Mouse (Mus musculus): ENCODE measurements around the gene Slco1a4.
"Not testable (repeated sequence)": the region's sequence is repeated elsewhere in the genome, so short reads cannot be mapped to it uniquely, and the experiment has no call there.

Gene Slco1a4

DNA sequence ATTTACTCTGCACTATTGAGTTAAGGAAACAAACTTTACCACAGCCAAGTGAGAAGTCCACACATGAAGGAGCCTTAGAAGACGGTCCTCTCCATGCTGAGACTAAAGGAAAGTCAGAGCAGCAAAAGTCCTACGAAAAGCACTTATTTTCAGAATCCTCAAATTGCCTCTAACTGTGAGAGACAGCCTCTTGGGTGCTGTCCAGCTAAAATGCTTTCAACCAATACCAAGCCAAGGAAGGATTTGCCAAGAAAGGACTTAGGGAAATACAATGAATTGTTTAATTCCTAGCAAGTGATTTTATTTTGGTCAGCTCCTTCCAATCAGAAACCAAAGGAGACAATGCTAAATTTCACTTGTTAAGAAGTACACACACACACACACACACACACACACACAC, at the start of gene Slco1a4:
Gene Slco1a4 (minus strand): TSS at position 115 of the 400 bp plus-strand sequence.
- no peak for DNase-seq (ENCODE audit: low spot score)

DNA sequence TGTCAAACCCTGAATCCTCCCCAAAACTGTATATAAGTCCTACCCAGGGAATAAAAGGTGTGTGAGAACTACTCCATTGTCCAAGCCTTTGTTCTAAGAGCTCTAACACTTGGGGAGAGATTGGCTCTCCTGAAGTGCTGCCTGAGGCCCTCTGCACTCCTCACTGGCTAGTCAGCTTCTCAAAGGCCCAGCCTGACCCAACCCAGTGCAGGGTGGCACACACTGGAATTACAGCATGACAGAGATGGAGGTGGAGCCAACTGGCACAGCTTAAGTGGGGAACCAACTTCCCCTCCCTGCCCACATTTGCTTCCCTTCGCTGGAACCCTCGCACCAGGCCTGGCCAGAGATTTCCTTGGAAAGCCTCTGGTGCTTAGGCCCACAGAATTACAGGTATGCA, 42.2 kb upstream of the Slco1a4 start:
- no peak for DNase-seq (ENCODE audit: low spot score)

DNA sequence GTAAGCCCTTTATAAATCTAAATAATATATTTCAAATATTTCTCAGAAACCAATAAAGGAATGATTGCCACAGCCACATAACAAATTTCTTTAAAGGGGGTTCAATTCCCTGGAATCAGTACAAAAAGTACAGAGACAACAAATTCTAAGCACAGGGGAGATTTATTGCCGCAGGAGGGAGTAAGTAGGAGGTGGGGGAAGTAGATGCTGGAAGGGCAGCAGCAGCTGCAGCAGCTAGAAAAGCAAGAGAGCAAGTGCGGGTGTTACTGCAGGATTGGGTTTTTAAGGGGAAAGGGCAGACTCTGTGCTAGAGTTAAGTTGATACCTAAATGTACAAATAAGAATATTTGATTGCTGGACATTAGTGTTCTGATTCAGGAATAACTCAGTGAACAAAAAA, 33.7 kb upstream of the Slco1a4 start:
- no peak for DNase-seq (ENCODE audit: low spot score)

DNA sequence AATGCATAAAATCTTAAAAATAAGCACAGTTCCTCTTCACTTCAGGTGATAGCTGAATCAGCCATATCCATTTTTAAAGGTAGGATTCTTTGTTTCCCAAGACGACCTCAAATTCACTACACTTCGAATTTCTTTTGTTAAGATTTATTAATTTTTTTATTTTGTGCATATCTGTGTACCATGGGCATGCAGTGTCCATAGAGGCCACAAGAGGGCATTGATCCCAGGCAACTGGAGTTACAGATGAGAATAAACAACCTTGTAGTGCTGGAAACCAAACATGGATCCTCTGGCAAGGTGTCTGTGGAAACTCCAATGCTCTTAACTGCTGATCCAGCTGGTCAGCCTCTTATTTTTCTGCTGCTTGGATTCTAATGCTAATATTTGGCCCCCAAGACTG, 32.2 kb upstream of the Slco1a4 start:
- DNase-seq (ENCODE audit: low spot score): no peak

DNA sequence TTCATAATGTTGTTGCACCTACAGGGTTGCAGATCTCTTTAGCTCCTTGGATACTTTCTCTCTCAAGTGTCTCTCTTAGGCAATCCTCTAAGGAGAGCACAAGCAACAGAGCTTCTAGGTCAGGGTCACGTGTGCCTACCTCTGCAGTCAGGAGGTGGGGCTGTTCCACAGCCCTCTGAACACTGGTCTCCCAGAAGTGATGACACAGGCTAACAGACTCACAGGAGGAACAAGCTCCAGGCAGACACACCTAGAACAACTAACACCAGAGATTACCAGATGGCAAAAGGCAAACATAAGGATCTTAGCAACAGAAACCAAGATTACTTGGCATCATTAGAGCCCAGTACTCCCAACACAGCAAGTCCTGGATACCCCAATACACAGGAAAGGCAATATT, 26.6 kb upstream of the Slco1a4 start:
- DNase-seq (ENCODE audit: low spot score): no peak

DNA sequence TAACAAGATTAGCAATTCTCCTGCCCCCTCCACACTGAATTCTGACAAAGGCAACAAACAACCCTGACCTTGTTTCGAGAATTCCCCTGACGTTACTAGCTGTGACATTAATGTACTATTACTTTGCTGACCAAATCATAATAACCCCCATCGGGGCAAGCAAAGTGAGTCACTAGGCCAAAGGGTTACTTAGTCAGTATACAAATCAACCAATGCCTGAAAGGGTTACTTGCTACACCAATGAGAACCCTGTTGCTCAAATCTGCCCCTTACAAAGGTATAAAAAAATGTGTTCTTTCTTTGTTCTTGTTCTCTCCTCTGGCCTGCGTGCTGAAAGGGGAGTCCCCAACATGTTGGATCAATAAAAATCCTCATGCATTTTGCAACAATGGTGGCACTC, 19.7 kb upstream of the Slco1a4 start:
- DNase-seq (ENCODE audit: low spot score): not testable (repeated sequence)

DNA sequence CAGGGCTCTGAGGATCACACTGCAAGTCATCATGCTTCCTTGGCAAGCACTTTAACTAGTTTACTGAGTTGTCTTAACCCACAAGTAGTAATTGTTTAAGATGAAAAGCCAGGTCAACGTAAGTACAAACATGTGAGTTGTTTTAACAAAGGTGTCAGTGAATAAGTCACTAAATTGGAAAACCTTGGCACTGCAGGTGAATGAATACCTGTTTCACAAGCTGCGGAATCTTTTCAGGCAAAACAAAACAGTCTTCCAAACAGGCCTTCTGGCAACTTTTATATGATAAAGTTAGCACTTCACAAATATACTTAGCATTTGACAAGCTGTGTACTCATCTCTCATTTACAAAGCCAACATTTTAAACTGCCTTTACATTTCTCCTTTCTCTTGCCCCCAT, 15.7 kb upstream of the Slco1a4 start:
- DNase-seq (ENCODE audit: low spot score): no peak

DNA sequence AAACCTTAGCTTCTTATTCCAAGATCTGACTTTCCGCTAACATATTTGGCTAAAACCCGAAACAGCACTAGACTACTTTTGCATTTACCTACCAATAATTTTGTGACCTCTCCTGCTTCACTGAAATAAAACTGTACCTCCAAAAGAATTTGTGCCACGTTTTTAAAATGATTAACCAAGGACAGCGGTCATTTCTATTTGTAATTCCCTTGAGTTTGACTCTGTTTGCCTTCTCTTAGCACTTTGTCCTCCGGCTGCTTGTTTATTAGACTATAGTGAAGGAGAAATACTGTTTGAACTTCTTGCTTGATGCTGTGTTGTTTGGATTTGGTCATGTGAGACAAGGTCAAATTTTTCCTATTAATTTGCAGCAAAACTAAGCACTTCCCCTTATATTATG, 12.7 kb upstream of the Slco1a4 start:
- DNase-seq (ENCODE audit: low spot score): no peak

DNA sequence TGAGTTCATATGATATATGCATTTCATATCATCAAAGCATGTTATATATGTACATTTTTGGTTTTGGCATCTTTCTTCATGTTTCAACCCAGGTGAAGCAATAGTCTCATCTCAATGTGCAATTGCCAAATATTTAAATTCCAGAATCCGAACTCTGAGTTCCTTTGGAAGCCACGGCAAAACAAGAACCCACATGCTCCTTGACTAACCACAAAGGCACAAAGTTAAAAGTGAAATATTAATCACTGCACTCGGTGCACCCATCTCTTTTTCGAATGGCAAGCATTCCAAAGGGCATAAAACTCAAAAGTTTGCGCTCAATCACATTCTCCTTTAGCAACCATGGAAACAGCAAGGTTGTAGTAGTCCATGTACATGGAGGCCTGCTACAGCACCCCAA, 10.0 kb upstream of the Slco1a4 start:
- no peak for DNase-seq (ENCODE audit: low spot score)

DNA sequence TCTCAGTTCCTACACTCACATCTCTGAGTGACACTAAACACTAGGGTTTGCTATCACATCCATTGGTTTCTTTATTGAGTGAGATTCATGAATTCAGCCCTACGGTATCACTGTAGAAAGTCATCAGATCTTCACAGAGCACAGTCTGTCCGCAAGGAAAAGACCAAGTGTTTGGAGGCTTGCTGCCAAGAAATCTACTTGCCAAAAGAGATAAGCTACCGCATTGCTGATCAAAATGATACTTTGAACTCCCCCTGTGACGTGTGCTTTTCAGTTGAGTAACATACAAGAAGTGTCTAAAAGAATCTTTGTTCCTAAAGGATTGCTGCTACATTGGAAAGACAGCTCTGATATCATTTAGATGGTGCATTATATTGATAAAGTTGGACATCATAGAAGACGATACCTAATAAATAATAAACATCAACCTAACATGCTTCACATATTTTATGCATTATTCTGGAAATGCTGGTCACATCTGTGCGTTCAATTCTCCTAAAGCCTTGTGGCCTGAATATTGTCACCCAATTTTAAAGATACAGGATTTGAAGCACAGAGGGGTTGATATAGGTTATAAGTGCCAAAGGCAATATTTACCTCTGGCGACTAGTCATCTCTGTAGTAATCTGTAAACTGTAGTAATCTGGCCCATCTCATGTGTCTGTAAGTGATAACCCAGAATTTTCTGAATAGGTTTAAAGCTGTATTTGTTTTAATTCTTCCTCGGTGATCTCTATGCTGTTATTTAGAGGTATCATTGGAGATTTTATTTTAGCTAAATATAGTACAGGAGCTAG, 1.9 kb upstream of the Slco1a4 start:
- no peak for DNase-seq (ENCODE audit: low spot score)

DNA sequence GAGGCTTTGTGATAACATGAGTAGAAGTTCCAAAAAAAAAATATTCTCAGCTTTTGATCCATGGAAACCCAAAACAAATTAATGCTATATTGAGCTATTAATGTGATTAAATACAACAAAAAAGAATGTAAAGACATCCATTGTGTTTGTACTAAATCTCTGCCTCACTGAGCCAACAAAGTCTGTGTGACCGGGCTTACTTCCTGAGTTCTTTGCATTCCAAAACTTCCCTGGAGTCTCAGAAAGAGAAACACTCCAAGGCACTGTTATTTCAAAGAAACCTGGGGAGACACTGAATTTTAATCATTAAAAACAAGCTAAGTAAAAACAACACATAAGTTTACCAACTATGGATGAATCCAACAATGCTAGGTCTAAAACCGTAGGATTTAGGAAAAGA, 2.4 kb downstream of the Slco1a4 start:
- no peak for DNase-seq (ENCODE audit: low spot score)

DNA sequence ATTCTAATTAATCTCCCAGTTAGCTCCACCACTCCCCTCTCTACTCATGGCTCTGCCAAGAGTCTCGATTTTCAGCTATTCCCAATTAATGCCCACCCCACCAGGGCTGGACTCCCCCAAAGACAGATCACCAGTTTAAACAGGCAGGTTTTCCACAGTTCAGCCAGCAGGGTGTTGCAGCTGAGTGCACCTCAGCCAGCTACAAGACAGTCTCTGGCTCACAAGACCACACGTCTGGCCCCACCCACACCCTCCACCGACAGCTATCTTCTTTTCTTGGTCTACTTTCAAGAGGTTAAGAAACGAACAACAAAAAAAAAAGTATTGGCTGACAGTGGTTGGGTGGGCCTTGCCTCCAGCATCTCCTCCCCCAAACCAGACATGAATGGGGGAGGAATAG, 6.9 kb downstream of the Slco1a4 start:
- no peak for DNase-seq (ENCODE audit: low spot score)

DNA sequence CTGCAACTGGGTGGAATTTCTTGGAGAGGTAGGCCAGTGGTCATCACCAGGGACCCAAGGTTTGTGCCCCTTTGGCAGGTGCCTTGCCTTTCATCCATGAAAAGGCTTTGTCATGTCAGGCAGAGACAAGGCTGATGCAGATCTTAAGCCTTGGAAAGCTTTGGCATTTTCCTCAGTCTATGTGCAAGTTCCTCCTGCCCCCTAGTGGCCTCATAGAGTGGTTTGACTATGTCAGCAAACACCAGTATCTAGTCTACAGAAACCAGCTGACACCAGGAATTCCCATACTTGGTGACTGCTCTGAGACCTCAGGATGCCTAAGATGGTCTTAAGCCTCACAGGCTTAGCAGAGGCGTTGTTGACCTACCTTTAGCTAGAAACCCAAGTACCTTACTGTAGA, 58.2 kb downstream of the Slco1a4 start:
- no peak for DNase-seq (ENCODE audit: low spot score)

DNA sequence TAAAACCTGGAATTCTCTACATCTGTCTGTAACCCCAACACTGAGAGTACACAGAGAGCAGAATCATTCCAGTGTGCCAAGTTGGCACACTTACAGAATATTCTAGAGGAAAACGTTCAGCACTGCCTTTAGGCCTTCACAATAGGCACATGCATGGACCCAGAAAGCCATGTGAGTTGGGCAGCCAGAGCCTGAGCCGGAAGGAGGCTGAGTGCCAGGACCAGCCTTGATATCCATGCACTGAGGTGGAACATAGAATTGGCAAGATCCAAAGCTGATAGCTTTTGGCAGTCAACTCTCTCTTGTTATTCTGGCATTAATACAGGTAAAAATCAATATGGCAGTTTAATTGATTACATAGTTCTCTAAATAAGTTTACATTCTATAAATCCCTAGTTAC, 81.5 kb downstream of the Slco1a4 start:
- no peak for DNase-seq (ENCODE audit: low spot score)

DNA sequence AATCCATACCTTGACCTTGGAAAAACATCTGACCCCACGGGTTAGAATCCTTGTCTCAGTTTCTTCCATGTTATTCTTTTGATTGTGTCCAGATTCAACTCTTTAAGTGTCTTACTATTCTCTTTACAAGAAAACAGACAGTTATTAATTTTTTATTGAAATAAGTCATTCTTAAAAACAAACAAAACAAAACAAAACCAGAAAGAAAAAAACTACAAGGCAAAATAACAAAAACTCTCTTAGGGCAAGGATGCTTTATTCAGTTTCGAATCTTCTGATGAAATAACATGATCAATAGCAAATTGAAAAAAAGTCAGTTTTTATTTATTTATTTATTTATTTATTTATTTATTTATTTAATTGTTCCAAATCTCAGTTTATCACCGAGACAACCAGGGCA, 82.3 kb downstream of the Slco1a4 start, which contains the start of gene Gm5724:
Gene Gm5724 (minus strand): TSS at position 101 of the 400 bp plus-strand sequence.
- no peak for DNase-seq (ENCODE audit: low spot score)

All from testis, postnatal 14 days (tissue).